Mouse (Mus musculus) brain, embryonic 14.5 days (tissue): ENCODE results near the gene Ptprt.

Experiments used
- CTCF ChIP-seq: fragments of 200-500 bp; IDR thresholded peaks from 2 replicates; pipeline ENCODE4 v1.5.1; 2012; ENCODE audit warnings: inconsistent platforms, mild to moderate bottlenecking, moderate library complexity, borderline replicate concordance; ENCODE audit not compliant: insufficient read depth, insufficient read length; ENCODE audit errors: extremely low read depth
- POLR2A ChIP-seq: fragments of 200-500 bp; IDR thresholded peaks from 2 replicates; pipeline ENCODE4 v1.6.1; 2012; ENCODE audit warnings: mild to moderate bottlenecking, inconsistent platforms, borderline replicate concordance; ENCODE audit not compliant: poor library complexity, insufficient read depth, insufficient read length, severe bottlenecking; ENCODE audit errors: extremely low read depth

GRCm38 (mm10) chr2:161545406-161545805, 1115.5 kb downstream of the Ptprt start:
- TF ChIP-seq CTCF (no peak), POLR2A (no peak)
